Mouse (Mus musculus) central nervous system, embryonic 14 days (tissue): ENCODE measurements around the gene Exoc3. TPM values are rescaled to one million over a fixed set of nuclear protein-coding genes. Genes with fewer than 3 reads are reported as not detected.

Experiments used
- polyA plus RNA-seq: library from polyadenylated mRNA; depleted of rRNA; stranded (reverse); fragments of >200 nt; gene quantifications from 2 replicates; pipeline ENCODE4 v1.2.3, GENCODE M21; 2012; rRNA removed

Gene Exoc3
- 58.2 and 59.3 TPM in 2 replicates for polyA plus RNA-seq

DNA sequence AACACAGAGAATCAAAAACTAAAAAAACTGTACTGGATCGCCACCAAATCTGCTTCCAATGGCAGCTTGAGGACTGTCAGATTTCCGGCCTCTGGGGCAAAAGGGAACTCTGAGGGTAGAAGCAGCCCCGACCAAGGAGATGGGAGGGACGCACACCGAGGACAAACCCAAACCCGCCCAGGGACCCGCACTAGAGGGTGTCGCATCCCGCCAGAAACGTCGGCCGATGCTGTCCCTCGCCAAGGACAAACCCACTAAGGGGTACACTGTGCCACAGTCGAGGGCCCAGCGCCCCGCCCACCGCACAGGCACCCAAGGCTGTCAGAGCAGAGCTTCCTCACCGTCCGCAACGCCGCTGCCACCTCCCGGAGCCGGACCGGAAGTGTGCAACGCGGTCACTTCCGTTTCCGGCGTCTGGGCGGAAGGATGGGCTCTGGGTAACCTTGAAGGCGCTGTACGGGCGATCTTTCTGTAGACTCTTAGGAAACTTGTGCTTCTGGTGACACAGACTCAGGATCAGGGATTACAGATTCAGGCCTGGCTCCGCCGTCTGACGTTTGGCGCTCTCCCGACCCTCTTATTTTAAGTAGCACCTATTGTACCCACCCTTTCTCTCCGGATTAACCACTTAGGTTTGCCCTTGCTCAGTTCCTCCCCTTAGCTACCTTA is at the start of gene Exoc3:
TSS of gene Exoc3 (minus strand) at position 416 of the 669 bp plus-strand sequence.

DNA sequence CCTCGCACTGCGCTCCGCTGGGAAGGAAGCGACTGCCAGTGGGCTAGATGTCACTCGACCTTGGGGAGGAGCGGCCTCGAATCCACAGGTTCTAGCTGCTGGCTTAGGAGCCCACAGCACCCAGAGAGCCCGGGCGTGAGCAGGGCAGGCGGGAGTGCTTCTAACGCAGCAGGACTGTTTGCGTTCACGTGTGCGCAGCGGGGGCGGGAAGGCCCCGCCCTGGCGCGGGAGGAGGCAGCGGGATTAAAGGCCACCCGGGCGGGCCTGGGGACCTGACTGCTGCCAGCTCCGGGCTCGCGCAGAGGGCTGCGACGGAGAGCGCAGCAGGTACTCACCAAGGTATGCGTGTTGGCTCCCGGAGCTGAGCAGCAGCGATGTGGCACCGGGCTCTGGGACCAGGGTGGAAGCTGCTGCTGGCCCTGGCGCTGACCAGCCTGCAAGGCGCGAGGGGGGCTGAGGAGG is 87.4 kb downstream of the Exoc3 start, which contains the start of gene Slc9a3:
TSS of gene Slc9a3 (plus strand) at position 317 of the 462 bp plus-strand sequence.

Other genes with a start within 250 kb of the Exoc3 start
- 0.04 and 0.05 TPM in 2 replicates for gene Zdhhc11, start 244.9 kb downstream of the Exoc3 start, polyA plus RNA-seq
- gene Tppp, start 199.3 kb downstream of the Exoc3 start, polyA plus RNA-seq = 9.2 and 9.3 TPM in 2 replicates
- 11.8 and 13.6 TPM in 2 replicates for gene Cep72, start 146.4 kb downstream of the Exoc3 start, polyA plus RNA-seq
- gene Slc9a3, start 87.3 kb downstream of the Exoc3 start, polyA plus RNA-seq = 0.16 TPM in 1 of 2 replicates, not detected in the other
- 1.5 and 1.9 TPM in 2 replicates for gene Ahrr, start 83.6 kb upstream of the Exoc3 start, polyA plus RNA-seq
- gene Pdcd6, start 108.8 kb upstream of the Exoc3 start, polyA plus RNA-seq = 127 and 135 TPM in 2 replicates
- 155 and 161 TPM in 2 replicates for gene Sdha, start 141.5 kb upstream of the Exoc3 start, polyA plus RNA-seq
- gene Ccdc127, start 141.6 kb upstream of the Exoc3 start, polyA plus RNA-seq = 21.6 and 22.8 TPM in 2 replicates
- 0.04 and 0.14 TPM in 2 replicates for gene Lrrc14b, start 155.3 kb upstream of the Exoc3 start, polyA plus RNA-seq
- 2.0 and 2.1 TPM in 2 replicates for gene Zfp72, start 182.1 kb upstream of the Exoc3 start, polyA plus RNA-seq
- 32.3 and 37.2 TPM in 2 replicates for gene Ftl1-ps1, start 191.0 kb upstream of the Exoc3 start, polyA plus RNA-seq